ENCODE assay signal across 30 mouse cellular contexts in genomic region chr1:164930006-164930405, GRCm38 (mm10). TPM values are rescaled to one million over a fixed set of nuclear protein-coding genes. Genes with fewer than 3 reads are reported as not detected.
DNase-seq lines count a peak whose midpoint lies in the region; ATAC-seq and TF ChIP-seq lines count a peak whose summit lies in the region.
"Had no signal": no experiment of that assay in that cellular context is flagged by ENCODE, and none has a peak within 500 bp of the region (broad histone marks: within the 10 kb centered on the region; RNA-seq: fewer than 3 reads in every experiment).

No protein-coding gene starts in this region.

- H3K9me3 ChIP-seq in kidney, postnatal 0 days (replicated peaks; ENCODE audit: low read length): no peaks in the 10 kb centered on the region
- H3K9me3 ChIP-seq: embryonic facial prominence, embryonic 13.5 days; embryonic facial prominence, embryonic 15.5 days; forebrain, embryonic 10.5 days; forebrain, embryonic 13.5 days; forebrain, embryonic 15.5 days had no signal

- TF ChIP-seq POLR2A in brain, embryonic 14.5 days (IDR thresholded peaks at IDR 0.05; ENCODE audit: borderline replicate concordance, extremely low read depth, insufficient read depth, insufficient read length, poor library complexity, severe bottlenecking): no peak

- H3K27ac ChIP-seq in kidney, postnatal 0 days: no peak overlapping the region
- peak overlapping the region; percentile 85 for H3K27ac ChIP-seq in layer of hippocampus, adult 2 months
- H3K27ac ChIP-seq: embryonic facial prominence, embryonic 13.5 days; embryonic facial prominence, embryonic 15.5 days; forebrain, embryonic 10.5 days; forebrain, embryonic 13.5 days; forebrain, embryonic 15.5 days had no signal

- H3K4me1 ChIP-seq in kidney, postnatal 0 days (replicated peaks; ENCODE audit: insufficient read depth, low read length): no peaks in the 10 kb centered on the region
- H3K4me1 ChIP-seq: embryonic facial prominence, embryonic 13.5 days; embryonic facial prominence, embryonic 15.5 days; forebrain, embryonic 10.5 days; forebrain, embryonic 13.5 days; forebrain, embryonic 15.5 days had no signal

- H3K27me3 ChIP-seq in kidney, postnatal 0 days (ENCODE audit: insufficient read depth, low read length): no peaks in the 10 kb centered on the region
- H3K27me3 ChIP-seq: CH12.LX; embryonic facial prominence, embryonic 13.5 days; embryonic facial prominence, embryonic 15.5 days; forebrain, embryonic 13.5 days; forebrain, embryonic 15.5 days had no signal

- WGBS in kidney, postnatal 0 days: 46% methylated on average over 3 of the region's 3 CpGs

- no peaks in the 10 kb centered on the region for H3K36me3 ChIP-seq in kidney, postnatal 0 days (ENCODE audit: insufficient read depth, low read length)
- H3K36me3 ChIP-seq: embryonic facial prominence, embryonic 13.5 days; embryonic facial prominence, embryonic 15.5 days; forebrain, embryonic 10.5 days; forebrain, embryonic 15.5 days; G1E had no signal

- no peak overlapping the region for H3K9ac ChIP-seq in kidney, postnatal 0 days (ENCODE audit: low read depth, low read length)
- H3K9ac ChIP-seq: embryonic facial prominence, embryonic 13.5 days; embryonic facial prominence, embryonic 15.5 days; forebrain, embryonic 13.5 days; forebrain, embryonic 15.5 days; forebrain, postnatal 0 days had no signal

- no peak for ATAC-seq in kidney, postnatal 0 days (replicated peaks; ENCODE audit: low FRiP score, low read depth)
- ATAC-seq: activated CD4-positive, CD25-positive, alpha-beta regulatory T cell, adult 4 months; CD4-positive, CD25-positive, alpha-beta regulatory T cell, adult 4 months; forebrain, embryonic 13.5 days; forebrain, embryonic 15.5 days; forebrain, postnatal 0 days; Patski had no signal

- TF ChIP-seq CTCF in kidney, postnatal 0 days (IDR thresholded peaks at IDR 0.05; ENCODE audit: low read depth): no peak
- TF ChIP-seq CTCF in layer of hippocampus, adult 2 months (conservative IDR thresholded peaks at IDR 0.05): no peak
- TF ChIP-seq CTCF in brain, embryonic 14.5 days (IDR thresholded peaks at IDR 0.05; ENCODE audit: borderline replicate concordance, extremely low read depth, insufficient read depth, insufficient read length): no peak

- no peak overlapping the region for H3K4me2 ChIP-seq in kidney, postnatal 0 days (ENCODE audit: low read length)
- H3K4me2 ChIP-seq: embryonic facial prominence, embryonic 13.5 days; embryonic facial prominence, embryonic 15.5 days; forebrain, embryonic 13.5 days; forebrain, embryonic 15.5 days had no signal

- DNase-seq in kidney, postnatal 0 days (ENCODE audit: low spot score): peak; percentile 51
- no peak for DNase-seq in kidney, postnatal 25 days
- no peak for DNase-seq in layer of hippocampus, adult 2 months (ENCODE audit: low spot score in 2 of 2)
- DNase-seq in layer of hippocampus, postnatal 25 days (ENCODE audit: extremely low spot score in 1 of 2, low spot score in 1 of 2): no peak
- peak; percentile 29 for DNase-seq in brain, embryonic 14.5 days (ENCODE audit: low read depth)
- DNase-seq: adrenal gland, adult 8-10 months; adrenal gland, postnatal 14 days; adrenal gland, postnatal 36 days; B cell, adult 2 months; cerebellum, adult 11 months; cerebellum, adult 18-20 months; cerebellum, adult 8-10 months; cerebellum, adult 9-11 months; cerebellum, postnatal 14 days; cerebellum, postnatal 36 days; embryo, embryonic 11 days; forebrain, postnatal 0 days had no signal

- H3K4me3 ChIP-seq in kidney, postnatal 0 days (replicated peaks; ENCODE audit: low read depth, low read length): no peak overlapping the region
- no peak overlapping the region for H3K4me3 ChIP-seq in layer of hippocampus, adult 2 months
- H3K4me3 ChIP-seq: embryonic facial prominence, embryonic 13.5 days; embryonic facial prominence, embryonic 15.5 days; erythroblast, embryonic 14.5 days; forebrain, embryonic 10.5 days; forebrain, embryonic 13.5 days; forebrain, embryonic 15.5 days had no signal

RNA-seq across cellular contexts. Expression of gene Xcl1, which starts 5.3 kb away (rescaled TPM):
- not detected in 2 replicates for polyA plus RNA-seq in kidney, postnatal 0 days (2015; fragmentation: Nextera tagmentation; extraction: Ambion mirVana)
- total RNA-seq in layer of hippocampus, adult 2 months (2021): not detected
- not detected for total RNA-seq in layer of hippocampus, postnatal 25 days (2021)
- polyA plus RNA-seq in brain, embryonic 14.5 days (2012; rRNA removed): not detected in 2 replicates
- total RNA-seq: adrenal gland, adult 18-20 months; adrenal gland, postnatal 14 days; forebrain, postnatal 0 days; G1E had no signal
- polyA plus RNA-seq: embryonic facial prominence, embryonic 11.5 days; embryonic facial prominence, embryonic 13.5 days; embryonic facial prominence, embryonic 15.5 days; erythroblast, embryonic 14.5 days; forebrain, embryonic 10.5 days; forebrain, embryonic 13.5 days; forebrain, embryonic 15.5 days; forebrain, postnatal 0 days; G1E; Patski had no signal

Comparison
In these comparisons a context has a peak if more than half of its experiments do, and no peak if none do; other contexts are left out.
1. DNase-seq: peak in kidney, postnatal 0 days (single experiment) and brain, embryonic 14.5 days (single experiment); none in kidney, postnatal 25 days (0 of 2), layer of hippocampus, adult 2 months (0 of 2) and layer of hippocampus, postnatal 25 days (0 of 2).